Mouse (Mus musculus) ES-E14 (cell line): ENCODE data around the gene Slit3. TPM values are rescaled to one million over a fixed set of nuclear protein-coding genes. Genes with fewer than 3 reads are reported as not detected.

ENCODE experiments used
- DNase-seq: peaks from one replicate; pipeline ENCODE4 v3.0.0-alpha.2; 2013; ENCODE audit warnings: low read depth, low spot score
- H3K27ac ChIP-seq: 2 replicates; pipeline ENCODE4 v1.5.1; 2012; ENCODE audit warnings: low read depth, mild to moderate bottlenecking, low read length, moderate library complexity, mixed read lengths; ENCODE audit not compliant: poor library complexity, insufficient read depth, severe bottlenecking
- H3K36me3 ChIP-seq: 2 replicates; pipeline ENCODE4 v1.6.1; 2012; ENCODE audit warnings: mild to moderate bottlenecking, low read length, moderate library complexity, mixed read lengths; ENCODE audit not compliant: control insufficient read depth, poor library complexity, insufficient read depth, severe bottlenecking
- H3K4me1 ChIP-seq, 2 experiments: fragments of 150-350 bp in 1 of 2; sonication (generic) in 1 of 2; 2 replicates each; pipeline ENCODE4 v1.6.1; 2012; ENCODE audit warnings: low read length in 2 of 2, mild to moderate bottlenecking in 1 of 2, mixed read lengths in 1 of 2; ENCODE audit not compliant: control insufficient read depth in 2 of 2, insufficient read depth in 2 of 2, poor library complexity in 1 of 2
- H3K4me3 ChIP-seq, 2 experiments: fragments of 150-350 bp in 1 of 2; sonication (generic) in 1 of 2; 2 replicates each; pipeline ENCODE4 v1.5.1; 2012; ENCODE audit warnings: low read length in 2 of 2, low read depth in 1 of 2, mild to moderate bottlenecking in 1 of 2, mixed read lengths in 1 of 2; ENCODE audit not compliant: insufficient read depth in 1 of 2, poor library complexity in 1 of 2, severe bottlenecking in 1 of 2
- H3K9ac ChIP-seq: 2 replicates; pipeline ENCODE4 v1.6.1; 2012; ENCODE audit warnings: low read depth, mild to moderate bottlenecking, low read length, mixed read lengths; ENCODE audit not compliant: poor library complexity, insufficient read depth, severe bottlenecking
- H3K9me3 ChIP-seq: fragments of 150-350 bp; sonication (generic); 2 replicates; pipeline ENCODE4 v1.6.1; 2012; ENCODE audit warnings: low read depth, mild to moderate bottlenecking, low read length; ENCODE audit not compliant: control insufficient read depth, insufficient read depth
- CHD2 ChIP-seq: IDR thresholded peaks from 2 replicates; pipeline ENCODE4 v1.6.1; 2014; ENCODE audit warnings: mild to moderate bottlenecking, low read depth, low read length, inconsistent platforms
- HCFC1 ChIP-seq: IDR thresholded peaks from 2 replicates; pipeline ENCODE4 v1.6.1; 2012; ENCODE audit warnings: low read length, inconsistent platforms, borderline replicate concordance; ENCODE audit not compliant: insufficient read depth
- MAFK ChIP-seq: IDR thresholded peaks from 2 replicates; pipeline ENCODE4 v1.6.1; 2014; ENCODE audit warnings: mild to moderate bottlenecking, low read depth, low read length, inconsistent platforms; ENCODE audit not compliant: insufficient read depth
- ZC3H11A ChIP-seq: IDR thresholded peaks from 2 replicates; pipeline ENCODE4 v1.6.1; 2012; ENCODE audit warnings: low read depth, mild to moderate bottlenecking, inconsistent platforms, low read length, borderline replicate concordance
- ZNF384 ChIP-seq: IDR thresholded peaks from 2 replicates; pipeline ENCODE4 v1.6.1; 2012; ENCODE audit warnings: low read depth, low read length, inconsistent platforms
- in situ Hi-C, 2 experiments: fragments of 600-800 bp; cut with MboI; formaldehyde crosslinking; loops; one replicate each; pipeline ENCODE4 v1.15.1; 2025; ENCODE audit warnings: low sequenced_read_pairs in 2 of 2, inconsistent platforms in 1 of 2; ENCODE audit not compliant: unreplicated experiment in 2 of 2
- total RNA-seq: library from RNA; depleted of rRNA; stranded (reverse); fragments of 300-350 nt; gene quantifications from 2 replicates; pipeline ENCODE4 v1.2.3, GENCODE M21; 2012

Gene Slit3
- total RNA-seq, 1 experiment: 3.7 TPM

GRCm38 (mm10) chr11:35723876-35724275 lies 602.9 kb downstream of the Slit3 start:
- no peak overlapping the region for H3K4me3 ChIP-seq
- in situ Hi-C loops: no loop called here
- H3K9ac ChIP-seq: no peak overlapping the region
- DNase-seq: no peak
- no peaks in the 10 kb centered on the region for H3K4me1 ChIP-seq
- no peaks in the 10 kb centered on the region for H3K9me3 ChIP-seq
- TF ChIP-seq HCFC1 (no peak), ZC3H11A (no peak), MAFK (no peak), CHD2 (no peak), ZNF384 (no peak)
- no peaks in the 10 kb centered on the region for H3K36me3 ChIP-seq
- H3K27ac ChIP-seq: no peak overlapping the region

GRCm38 (mm10) chr11:35726341-35726846 lies 605.4 kb downstream of the Slit3 start:
- Histone ChIP-seq H3K36me3 (no peaks in the 10 kb centered on the region), H3K9me3 (no peaks in the 10 kb centered on the region), H3K9ac (no peak overlapping the region), H3K4me1 (peaks cover 0 to 2% of the 10 kb centered on the region in 2 experiments; a peak in 1 of 4 replicates), H3K4me3 (no peak overlapping the region), H3K27ac (no peak overlapping the region)
- TF ChIP-seq ZNF384: no peak
- TF ChIP-seq ZC3H11A: no peak
- no peak for TF ChIP-seq MAFK
- TF ChIP-seq HCFC1: no peak
- no peak for TF ChIP-seq CHD2
- no peak for DNase-seq
- in situ Hi-C loops: no loop called here

- in situ Hi-C loops: no loop called here
- Histone ChIP-seq H3K4me3 (no peak overlapping the region), H3K36me3 (no peaks in the 10 kb centered on the region), H3K9me3 (no peaks in the 10 kb centered on the region), H3K9ac (no peak overlapping the region), H3K4me1 (peaks cover 0 to 2% of the 10 kb centered on the region in 2 experiments; a peak in 1 of 4 replicates), H3K27ac (no peak overlapping the region)
- TF ChIP-seq CHD2: no peak
- no peak for TF ChIP-seq HCFC1
- no peak for TF ChIP-seq MAFK
- TF ChIP-seq ZNF384: no peak
- TF ChIP-seq ZC3H11A: no peak
- DNase-seq: no peak
These were observed 607.2 kb downstream of the Slit3 start for GRCm38 (mm10) chr11:35728200-35728599.

- H3K4me3 ChIP-seq: no peak overlapping the region
- no peaks in the 10 kb centered on the region for H3K36me3 ChIP-seq
- no peak overlapping the region for H3K9ac ChIP-seq
- no peak for DNase-seq
- no peak overlapping the region for H3K27ac ChIP-seq
- in situ Hi-C loops: no loop called here
- H3K4me1 ChIP-seq: peaks cover 0 to 2% of the 10 kb centered on the region in 2 experiments; a peak in 1 of 4 replicates
- H3K9me3 ChIP-seq: no peaks in the 10 kb centered on the region
- TF ChIP-seq CHD2 (no peak), MAFK (no peak), ZNF384 (no peak), HCFC1 (no peak)
These were observed 608.2 kb downstream of the Slit3 start for GRCm38 (mm10) chr11:35729186-35729585.

- Histone ChIP-seq H3K27ac (no peak overlapping the region), H3K4me3 (no peak overlapping the region), H3K36me3 (no peaks in the 10 kb centered on the region), H3K9me3 (no peaks in the 10 kb centered on the region), H3K9ac (no peak overlapping the region), H3K4me1 (peaks cover 0 to 2% of the 10 kb centered on the region in 2 experiments; a peak in 1 of 4 replicates)
- TF ChIP-seq ZC3H11A: no peak
- TF ChIP-seq CHD2: no peak
- no peak for TF ChIP-seq HCFC1
- TF ChIP-seq ZNF384: no peak
- TF ChIP-seq MAFK: no peak
- DNase-seq: no peak
- in situ Hi-C loops: no loop called here
These were observed 611.3 kb downstream of the Slit3 start for GRCm38 (mm10) chr11:35732366-35732765.
